Mouse (Mus musculus) right cerebral cortex, postnatal 4 days (tissue): ENCODE measurements around the gene Zfyve1.

Experiments used
- DNase-seq: peaks from one replicate; pipeline ENCODE4 v3.0.0-alpha.2; 2022

Gene Zfyve1

DNA sequence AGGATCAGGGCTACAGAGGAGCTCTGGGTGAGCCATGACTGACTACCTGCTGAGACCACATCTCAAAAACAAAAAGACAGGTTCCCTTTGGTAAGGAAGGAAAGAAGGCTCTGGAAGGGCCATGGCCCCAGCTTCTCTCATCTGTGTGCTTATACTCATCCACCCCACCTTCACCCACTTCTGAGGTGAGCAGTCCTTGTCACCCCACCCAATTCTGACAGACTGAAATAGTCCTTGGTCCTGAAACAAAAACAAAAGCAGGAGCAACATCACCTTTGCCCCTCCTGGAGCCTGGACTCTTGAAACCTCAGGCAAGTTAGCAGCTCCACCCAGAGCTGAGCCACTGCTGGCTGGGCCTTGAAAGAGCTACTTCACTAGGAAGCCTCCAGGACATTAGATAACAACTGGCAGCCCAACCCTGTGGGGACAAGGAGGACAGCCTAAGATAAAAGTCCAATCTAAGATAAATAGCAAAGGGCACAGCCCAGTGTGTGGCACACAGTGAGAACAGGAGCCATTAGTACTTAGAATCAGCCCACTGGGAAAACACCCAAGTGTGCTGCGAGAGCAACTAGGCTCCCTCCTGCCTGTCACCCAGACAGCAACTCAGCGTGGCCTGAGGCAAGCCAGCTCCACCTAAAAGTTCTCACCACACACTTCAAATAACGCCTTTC lies 18.0 kb downstream of the Zfyve1 start:
- DNase-seq = no peak

DNA sequence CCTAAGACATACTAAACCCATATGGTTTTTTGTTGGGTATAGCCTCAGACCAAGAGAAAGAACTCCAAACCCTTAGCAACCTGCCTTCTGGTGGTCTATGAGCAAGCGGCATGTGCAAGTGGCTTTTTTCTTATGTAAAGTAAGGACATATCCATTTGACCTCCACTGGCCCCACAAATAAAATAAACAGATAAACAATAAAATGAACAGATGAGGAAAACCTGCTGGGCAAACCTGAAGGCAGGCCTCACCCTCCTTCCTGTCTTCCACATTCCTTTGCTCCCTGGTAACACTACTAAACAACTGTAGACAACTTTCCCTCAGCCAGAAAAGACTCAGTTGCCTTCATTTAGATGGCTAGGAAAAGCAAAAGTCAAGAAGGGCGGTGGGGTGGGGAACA lies 18.7 kb downstream of the Zfyve1 start:
- DNase-seq = no peak

DNA sequence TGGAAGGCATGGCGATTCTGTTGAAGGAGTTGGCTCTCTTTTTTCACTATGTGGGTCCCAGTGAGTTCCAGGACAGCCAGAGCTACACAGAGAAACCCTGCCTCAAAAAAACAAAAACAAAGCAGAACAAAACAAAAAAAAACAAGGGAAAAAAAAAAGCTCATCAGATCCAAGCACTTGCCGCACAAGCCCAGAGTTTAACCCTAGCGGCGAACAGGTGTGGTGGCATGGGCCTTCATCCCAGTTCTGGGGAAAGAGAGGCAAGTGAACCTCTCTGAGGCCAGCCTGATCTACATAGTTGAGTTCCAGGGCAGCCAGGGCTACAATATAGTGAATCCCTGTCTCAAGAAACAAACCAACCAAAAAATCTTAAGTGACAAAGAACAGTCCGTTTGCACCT lies 19.6 kb downstream of the Zfyve1 start:
- DNase-seq = no peak

DNA sequence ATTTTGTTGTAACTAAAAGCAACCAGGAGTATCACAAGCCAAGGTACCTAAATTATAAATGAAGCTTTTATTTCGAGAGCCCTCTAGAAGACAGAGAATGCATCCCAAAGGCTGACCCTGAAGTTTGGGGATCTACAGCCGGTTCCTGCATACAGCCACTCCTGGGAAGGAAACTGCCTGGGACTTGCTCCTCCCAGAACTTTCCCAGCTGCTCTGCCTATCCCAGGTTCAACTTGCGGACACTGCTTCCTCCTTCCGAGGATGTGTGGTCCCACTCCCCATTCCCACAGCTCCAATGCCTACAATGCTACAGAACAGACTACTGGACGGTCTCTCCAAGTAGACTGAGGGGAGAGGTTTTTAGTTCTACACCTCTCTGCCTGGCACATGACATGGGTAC lies 24.3 kb downstream of the Zfyve1 start:
- no peak for DNase-seq

DNA sequence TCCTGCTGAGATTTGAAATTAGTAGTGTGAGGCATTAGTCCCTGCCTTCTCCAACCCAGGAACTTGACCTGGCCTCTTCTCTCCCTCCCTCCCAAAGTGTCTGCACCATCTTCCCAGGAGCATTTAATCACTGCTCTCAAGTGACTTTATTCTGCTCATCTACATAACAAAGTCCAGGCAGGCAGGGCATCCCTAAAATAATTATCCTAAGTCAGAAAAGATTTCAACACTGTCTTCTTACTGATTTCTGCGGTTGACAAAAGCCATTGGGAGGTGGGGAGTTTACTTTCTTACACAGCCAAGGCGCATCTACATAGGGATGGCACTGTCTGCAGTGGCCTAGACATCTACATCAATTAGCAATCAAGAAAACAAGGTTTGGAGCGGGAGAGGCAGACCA lies 27.2 kb downstream of the Zfyve1 start:
- no peak for DNase-seq

DNA sequence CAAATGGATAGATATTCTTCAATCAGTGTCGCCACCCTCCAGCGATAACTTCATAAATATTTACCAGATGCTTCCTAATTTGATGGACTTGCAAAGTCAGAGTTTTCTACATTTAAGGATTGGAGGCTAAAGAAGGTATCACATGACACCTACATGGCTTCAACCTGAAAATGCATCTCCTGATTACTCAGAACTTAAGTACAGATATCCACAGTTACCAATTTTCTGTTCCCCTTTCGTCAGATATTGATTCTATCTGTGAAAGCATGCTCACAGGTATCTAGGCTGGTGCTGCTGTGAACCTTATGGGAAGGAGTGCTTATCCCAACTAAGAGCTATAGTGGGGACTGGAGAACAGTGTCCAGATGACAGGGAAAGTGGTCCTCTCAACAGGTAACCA lies 34.4 kb downstream of the Zfyve1 start:
- no peak for DNase-seq

DNA sequence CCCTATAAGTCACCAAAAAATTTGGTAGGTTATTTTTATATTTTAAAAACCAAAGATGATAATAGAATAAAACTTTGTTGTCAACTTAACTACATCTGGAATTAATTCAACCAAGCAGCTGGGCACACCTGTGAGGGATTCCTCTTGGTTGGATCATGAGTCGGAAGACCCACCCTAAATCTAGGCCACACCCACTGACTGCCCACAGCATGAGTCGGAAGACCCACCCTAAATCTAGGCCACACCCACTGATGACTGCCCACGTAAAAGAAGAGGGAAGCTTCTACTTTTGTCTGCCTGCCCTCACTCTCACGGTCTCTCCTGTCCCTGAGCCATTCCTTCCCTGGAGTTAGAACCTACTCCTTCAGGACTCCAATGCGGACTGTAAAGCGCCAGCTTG lies 36.8 kb downstream of the Zfyve1 start:
- DNase-seq = no peak

DNA sequence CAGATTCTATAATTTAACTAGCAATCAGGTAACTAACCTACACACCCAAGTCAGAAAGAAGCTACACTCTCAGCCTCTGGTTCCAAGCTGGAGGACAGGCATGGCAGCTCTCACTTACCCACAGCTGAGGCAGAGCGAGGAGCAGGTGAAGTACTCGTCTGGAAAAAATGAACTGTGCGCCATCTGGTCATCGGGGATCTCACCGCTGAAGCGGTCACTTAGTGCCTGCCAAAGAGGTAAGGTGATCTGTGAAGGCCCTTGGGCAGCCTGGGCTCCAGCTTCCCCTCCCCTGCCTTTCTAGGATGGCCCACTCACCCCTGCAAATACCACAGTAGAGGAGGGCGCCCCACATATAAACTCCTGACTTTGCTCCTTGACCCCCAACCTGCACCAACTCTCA lies 38.5 kb downstream of the Zfyve1 start:
- no peak for DNase-seq

DNA sequence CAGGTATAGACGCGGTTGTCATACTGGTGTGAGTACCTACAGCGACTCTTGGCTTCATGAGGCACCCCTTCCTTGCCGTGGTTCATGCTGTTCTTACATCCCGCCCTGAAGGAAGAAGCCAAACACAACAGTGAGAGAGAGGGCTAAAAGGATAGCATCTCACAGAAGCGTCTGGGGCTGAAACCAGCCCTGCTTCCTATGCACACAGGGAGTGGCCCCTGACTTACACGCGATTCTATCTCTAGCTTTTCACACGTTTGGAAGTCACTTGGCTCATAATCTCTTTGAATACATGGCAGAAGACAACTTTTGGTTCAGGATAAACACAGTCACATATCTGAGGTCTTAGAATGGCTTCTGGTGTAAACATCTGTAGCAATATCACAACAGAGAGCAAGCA lies 41.4 kb downstream of the Zfyve1 start:
- no peak for DNase-seq

DNA sequence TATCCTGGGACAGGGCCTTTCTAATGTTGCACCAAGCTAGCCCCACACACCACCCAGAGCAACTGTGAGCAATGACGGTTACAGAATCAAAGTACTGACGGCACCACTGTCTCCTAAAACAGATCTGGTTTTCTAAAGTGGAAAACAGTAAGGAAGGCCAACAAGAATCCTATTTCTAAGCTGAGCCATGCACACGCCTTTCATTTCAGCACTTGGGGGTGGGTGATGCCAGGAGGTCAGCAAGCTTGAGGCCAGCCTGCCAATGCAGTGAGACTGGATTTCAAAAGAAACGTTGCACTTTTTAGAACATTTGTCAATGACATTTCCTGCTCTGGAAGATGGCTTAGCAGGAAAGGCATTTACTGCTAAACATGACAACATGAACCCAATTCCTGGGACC lies 43.2 kb downstream of the Zfyve1 start:
- DNase-seq = no peak

DNA sequence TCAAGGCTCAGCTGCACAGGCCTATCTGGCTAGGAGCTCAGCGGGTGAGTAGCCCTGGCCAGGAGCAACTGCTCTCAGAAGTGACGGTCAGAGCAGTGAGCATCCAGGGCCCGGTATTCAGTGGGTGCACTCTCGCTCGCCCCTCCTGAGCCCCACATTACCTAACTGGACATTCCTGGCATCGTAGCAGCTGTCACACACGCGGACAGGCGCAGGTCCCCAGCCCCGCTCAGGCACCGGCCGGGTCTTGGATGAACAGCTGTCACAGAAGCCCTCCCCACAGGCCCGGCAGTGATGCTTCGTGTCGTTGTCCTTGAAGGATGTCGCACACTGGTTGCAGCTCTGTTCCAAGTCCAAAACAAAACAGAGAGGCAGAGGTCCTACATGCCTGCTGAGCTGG lies 45.7 kb downstream of the Zfyve1 start:
- DNase-seq = no peak

DNA sequence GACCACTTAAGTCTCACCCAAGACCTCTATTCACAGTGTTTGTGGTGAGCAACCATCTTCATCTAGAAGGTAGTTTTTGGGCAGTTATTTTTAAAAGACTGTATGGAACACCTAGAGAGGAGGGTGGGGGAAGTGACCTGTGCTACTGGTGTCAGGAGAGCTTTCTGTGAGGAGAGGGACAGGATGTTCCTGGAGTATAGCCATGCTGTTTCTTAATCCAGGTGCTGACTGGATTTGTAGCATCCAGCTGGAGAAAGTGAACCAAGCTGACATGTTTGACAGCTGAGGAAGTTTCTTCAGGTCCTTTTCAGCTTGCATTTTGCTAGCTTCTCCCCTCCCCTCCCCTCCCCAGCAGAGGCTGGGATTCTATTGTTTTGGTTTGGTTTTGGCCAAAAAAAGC lies 52.2 kb downstream of the Zfyve1 start:
- DNase-seq = no peak

DNA sequence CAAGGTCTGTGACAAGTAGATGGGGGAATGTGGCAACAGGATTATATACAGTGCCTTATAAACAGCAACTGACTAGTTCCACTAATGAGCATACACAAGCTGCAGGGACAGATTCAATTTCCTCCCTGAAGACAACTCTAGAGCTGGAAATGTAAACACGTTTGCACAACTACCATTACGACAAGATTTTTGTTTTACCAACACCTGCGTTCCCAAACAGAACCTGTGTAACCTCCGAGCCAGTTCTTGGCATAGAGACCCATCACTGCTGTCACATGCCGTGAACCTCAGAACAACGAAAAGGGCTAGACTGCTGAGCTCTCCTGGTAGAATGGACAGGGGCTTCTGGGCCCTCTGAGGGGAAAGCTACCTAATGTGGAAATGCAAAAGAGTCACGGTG lies 53.0 kb downstream of the Zfyve1 start:
- DNase-seq = no peak

DNA sequence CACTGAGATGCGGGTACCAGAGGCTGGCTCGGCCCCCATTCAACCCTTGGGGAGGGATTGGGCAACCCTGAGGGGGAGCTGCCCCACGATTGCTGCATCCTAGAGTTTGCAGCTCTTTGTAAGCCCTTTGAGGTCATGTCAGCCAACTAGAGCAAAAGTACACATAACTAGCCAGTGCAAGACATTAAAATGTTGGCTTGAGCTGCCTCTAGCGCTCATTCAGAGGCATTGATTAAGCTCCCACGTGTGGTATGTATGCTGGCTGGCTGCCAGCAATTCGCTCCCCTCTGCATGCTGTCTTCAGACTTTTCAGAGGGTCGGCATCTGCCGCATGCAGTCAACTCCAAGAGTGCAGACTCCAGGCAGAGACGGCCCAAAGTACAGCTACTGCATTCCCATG lies 61.0 kb downstream of the Zfyve1 start:
- DNase-seq = peak; percentile 46

DNA sequence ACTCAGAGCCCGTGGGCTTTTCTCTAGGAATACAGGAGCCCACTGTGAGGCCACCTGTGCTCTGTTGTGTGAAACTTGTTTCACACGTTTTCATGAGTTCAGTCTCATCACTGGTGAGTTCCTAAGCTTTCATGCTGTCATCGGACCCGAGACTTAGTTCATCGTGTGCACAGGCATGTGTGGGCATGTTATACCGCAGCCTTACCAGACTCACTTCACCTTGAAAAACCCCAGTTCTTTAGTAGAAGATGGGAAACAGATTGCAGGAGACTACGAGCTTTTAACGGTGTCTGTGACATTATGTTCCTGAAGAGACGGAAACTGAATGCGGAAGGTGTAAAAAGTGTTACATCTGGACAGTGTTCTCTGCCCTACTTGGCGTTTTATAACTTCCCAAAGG lies 61.6 kb downstream of the Zfyve1 start:
- no peak for DNase-seq

DNA sequence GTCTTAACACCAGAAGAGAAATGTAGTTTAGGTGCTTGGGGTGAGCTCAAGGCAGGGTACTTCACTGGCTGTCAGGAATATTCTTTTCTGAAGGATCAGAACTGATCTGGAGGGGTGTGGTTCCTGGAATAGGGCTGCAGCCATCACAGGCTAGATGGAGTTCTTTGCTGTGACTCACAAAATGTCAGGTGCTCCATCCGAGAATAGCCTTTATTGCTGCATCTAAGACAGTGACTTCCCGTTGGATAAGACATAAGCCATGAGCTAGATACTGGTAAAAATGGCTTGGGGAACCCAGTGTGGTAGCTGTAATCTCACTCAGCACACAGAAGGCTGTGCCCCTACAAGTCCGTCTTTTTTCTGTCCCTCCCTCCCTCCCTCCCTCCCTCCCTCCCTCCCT lies 62.8 kb downstream of the Zfyve1 start:
- DNase-seq = no peak

DNA sequence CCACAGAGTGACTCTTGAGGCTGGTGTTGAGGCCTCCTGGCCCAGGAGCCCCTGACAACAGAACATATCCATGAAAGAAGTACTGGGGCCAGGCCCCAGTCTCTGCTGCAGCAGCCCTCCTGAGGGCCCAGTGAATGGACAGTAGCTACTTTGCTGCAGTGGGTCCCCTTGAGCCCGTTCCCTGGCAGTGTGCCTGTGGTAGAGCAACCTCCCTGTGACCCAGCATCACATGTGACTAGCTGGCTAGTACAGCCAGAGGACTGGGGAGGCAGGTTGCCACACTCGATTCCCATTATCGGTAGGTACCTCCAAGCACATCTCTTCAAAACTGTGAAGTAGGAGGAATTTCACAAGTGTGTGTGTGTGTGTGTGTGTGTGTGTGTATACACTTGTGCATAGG lies 64.1 kb downstream of the Zfyve1 start:
- DNase-seq = peak; percentile 22

DNA sequence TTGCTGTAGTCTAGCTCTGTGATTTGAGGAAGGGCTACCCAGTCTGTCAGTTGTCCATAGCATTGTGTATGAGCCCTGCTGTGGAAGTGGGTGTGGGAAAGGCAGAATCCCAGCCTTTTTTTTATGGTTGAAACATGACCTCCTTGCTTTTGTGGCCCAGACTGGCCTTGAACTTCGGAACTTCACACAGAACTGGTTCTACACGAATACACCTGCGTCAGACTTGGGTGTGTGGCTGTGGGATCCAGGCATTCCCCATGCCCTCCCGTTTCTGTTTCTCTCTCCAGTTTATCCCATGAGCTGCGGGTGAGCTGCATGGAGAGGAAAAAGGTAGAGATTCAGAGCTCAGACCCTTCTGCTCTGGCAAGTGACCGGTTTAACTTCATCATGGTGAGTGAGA lies 65.0 kb downstream of the Zfyve1 start:
- DNase-seq = no peak

DNA sequence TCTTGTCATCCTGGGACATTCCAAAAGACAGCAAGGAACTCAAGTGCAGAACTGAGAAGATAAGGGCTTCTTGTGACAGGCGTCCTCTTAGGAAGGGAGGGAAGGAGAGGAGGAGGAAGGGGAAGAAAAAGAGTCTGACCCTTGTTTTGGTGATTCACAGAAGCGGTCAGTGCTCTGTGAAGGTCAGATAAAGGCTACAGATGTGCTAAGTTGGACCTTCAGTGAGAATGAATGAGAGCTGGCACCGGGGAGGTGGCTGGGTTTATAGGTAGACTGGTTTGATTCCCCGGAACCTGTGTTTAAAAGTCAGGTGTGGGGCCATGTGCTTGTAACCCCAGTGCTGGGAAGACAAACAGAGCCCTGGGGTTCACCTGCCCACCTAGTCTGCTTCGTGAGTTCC lies 68.4 kb downstream of the Zfyve1 start:
- DNase-seq = no peak

DNA sequence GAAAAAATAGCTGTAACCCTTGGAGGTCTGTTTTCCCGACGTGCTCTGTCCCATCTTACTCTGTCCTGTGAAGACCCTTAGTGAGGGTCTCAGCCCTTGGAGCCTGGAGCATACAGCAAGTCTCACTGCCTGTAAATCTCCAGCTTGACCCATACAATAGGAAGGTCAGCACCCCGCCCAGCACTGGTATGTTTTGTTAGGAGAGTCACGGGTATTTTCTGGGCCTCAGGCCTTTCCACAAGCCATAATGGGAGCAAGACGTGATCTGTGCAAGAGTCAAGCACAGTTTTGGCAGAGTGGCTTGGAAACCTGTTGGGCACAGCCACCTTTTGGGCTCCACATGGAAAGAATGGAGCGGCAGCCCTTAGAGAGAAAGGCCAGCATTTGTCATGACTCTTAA lies 69.2 kb downstream of the Zfyve1 start:
- no peak for DNase-seq

DNA sequence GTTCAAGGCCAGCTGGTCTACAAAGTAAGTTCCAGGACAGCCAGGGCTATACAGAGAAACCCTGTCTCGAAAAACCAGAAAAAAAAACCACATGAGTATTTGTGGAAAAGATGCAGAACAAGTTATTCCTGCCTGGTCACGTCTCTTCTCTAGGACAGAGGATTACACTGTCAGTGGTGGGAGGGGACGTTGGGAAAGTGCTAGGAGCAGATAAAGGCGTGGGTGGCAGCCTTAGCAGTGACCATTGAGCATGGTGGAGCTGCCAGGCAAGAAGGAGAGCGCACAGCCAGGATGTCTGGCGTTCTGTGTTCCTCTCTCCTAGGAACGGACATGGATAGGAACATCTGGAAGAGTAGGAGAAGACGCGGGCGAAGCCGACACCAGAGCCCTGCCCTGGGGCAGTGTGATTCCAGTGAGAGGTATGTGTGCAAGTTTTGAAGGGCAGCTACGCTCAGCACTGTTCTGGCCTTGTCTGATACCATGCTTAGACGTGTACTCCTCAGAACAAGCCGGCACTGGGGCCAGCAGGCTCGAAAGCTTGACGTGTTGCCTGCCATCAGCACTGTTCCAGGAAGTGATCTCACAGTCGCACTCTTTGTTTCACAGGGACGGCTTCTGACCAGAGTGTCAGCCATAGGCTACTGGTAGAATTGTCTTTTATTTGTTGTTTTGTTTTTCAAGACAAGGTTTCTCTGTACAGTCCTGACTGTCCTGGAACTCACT lies 71.0 kb downstream of the Zfyve1 start:
- no peak for DNase-seq

DNA sequence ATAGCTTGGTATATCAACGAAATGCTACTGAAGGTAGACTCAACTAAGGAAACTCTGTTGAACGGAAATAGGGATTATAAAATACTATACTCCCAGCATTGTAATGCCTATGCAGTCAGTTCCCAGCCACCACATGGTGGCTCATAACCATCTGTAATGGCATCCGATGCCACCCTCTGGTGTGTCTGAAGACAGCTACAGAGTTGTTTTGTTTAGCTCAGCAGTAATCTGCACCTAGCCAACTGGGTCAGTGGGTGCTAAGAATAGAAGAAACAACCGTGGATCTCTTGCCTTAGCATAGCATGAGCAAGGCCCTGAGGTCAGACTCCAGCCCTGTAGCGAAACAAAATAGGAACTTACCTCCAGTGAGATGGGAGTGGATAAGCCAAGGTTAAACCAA lies 72.7 kb downstream of the Zfyve1 start:
- no peak for DNase-seq

DNA sequence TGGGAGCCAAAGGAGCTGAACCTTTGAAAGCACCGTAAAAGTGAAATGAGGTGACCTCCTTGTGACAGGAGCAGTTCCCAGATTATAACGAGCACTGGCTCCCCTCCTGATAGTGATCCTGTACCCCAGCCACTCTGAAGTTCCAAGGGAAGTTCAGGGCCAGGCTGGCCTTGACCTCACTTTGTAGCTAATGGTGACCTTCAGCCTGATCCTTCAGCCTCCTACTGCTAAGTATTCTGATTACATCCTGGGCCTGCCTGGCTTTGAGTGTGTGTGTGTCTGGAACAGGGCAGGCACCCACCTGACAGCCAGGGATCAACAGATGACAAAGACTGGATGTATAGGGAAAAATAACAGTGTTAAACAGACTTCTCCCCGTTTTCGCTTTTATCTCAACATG lies 73.1 kb downstream of the Zfyve1 start:
- no peak for DNase-seq

DNA sequence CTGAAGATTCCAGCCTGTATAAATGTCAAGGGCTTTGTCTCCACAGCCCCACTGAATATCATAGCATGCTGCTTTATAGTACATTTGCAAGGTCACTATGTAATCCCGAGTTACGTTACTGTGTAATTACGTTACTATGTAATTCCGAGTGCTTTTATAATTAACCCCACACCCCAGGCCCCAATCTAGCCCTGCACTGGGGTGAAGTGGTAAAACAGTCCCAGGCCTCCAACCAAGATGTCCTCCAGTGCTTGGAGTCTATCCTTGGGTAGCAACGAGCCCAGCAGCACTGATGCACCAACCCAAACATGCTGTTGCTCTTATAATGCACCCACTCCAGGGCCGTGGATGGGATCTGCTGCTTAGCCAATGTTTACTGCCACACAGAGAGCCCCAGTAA lies 74.0 kb downstream of the Zfyve1 start:
- no peak for DNase-seq

DNA sequence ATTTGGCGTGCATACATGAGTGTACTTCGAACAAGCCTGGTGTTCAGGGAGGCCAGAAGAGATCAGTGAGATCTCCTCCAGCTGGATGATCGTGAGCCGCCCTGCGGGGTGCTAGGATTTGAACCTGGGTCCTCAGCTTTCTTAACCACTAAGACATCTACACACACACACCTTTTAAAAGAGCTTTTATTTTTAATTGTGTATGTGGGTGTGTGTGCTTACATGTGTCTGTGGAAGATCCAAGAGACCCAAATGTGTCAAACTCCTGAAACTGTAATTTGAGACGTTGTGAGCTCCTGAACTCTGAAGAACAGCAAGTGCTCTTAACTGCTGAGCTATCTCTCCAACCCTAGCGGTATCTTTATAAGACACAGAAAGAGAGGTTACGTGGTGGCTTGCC lies 75.9 kb downstream of the Zfyve1 start:
- DNase-seq = no peak
